Mouse (Mus musculus): ENCODE results near the gene Fbxo6. TPM values are rescaled to one million over a fixed set of nuclear protein-coding genes. Genes with fewer than 3 reads are reported as not detected.
"Not testable (repeated sequence)": the region's sequence is repeated elsewhere in the genome, so short reads cannot be mapped to it uniquely, and the experiment has no call there.

Gene Fbxo6
- polyA plus RNA-seq, 1 experiment from 2014 or later: 18.5 TPM

DNA sequence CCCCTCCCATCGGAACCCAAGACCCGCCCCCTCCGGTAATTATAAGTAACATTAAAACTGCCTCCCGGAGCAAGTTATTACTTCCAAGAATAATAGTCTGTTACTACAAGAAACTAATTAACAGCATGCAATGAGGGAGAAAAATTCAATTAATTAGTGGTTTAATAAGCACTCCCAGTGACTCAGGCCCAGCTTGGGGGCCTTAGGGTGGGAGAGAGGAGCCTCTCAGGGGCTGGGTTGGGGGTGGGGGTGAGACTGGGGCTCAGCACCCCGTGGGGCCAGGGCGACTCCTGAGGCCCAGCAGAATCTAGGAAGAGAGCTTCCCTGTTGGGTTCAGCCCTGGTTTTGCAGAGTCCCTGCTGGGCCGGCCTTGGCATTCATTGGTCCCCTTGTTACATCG, 30.4 kb upstream of the Fbxo6 start:
- Histone ChIP-seq H3K4me1 (ENCODE audit: control insufficient read depth in 2 of 2, insufficient read depth in 2 of 2, low read length in 2 of 2) (no peaks in the 10 kb centered on the region), H3K27me3 (ENCODE audit: control insufficient read depth, insufficient read depth, low read length) (peaks cover 12% of the 10 kb centered on the region), H3K9me3 (ENCODE audit: control insufficient read depth, low read length) (no peaks in the 10 kb centered on the region), H3K36me3 (ENCODE audit: control insufficient read depth, insufficient read depth, low read length) (no peaks in the 10 kb centered on the region), H3K4me3 (ENCODE audit: control insufficient read depth in 1 of 2, insufficient read depth in 1 of 2, low read depth in 1 of 2, low read length in 2 of 2) (no peak overlapping the region), H3K4me2 (ENCODE audit: low read length) (no peak overlapping the region), H3K27ac (replicated peaks in 1 of 2; ENCODE audit: control insufficient read depth in 1 of 2, insufficient read depth in 1 of 2, low read depth in 2 of 2, low read length in 2 of 2) (no peak overlapping the region), H3K9ac (ENCODE audit: low read length) (no peak overlapping the region)
- ATAC-seq (ENCODE audit: insufficient number of reproducible peaks, insufficient read depth, low FRiP score, low read depth): no peak
- whole genome bisulfite sequencing: 29% methylated on average over 8 of the region's 8 CpGs

GRCm38 (mm10) chr4:148181483-148181882, 29.5 kb upstream of the Fbxo6 start:
- 78% methylated on average over 12 of the region's 12 CpGs for WGBS
- Histone ChIP-seq H3K4me2 (ENCODE audit: low read length) (no peak overlapping the region), H3K9ac (ENCODE audit: low read length) (no peak overlapping the region), H3K36me3 (ENCODE audit: control insufficient read depth, insufficient read depth, low read length) (no peaks in the 10 kb centered on the region), H3K4me3 (ENCODE audit: control insufficient read depth in 1 of 2, insufficient read depth in 1 of 2, low read depth in 1 of 2, low read length in 2 of 2) (no peak overlapping the region), H3K4me1 (ENCODE audit: control insufficient read depth in 2 of 2, insufficient read depth in 2 of 2, low read length in 2 of 2) (no peaks in the 10 kb centered on the region), H3K9me3 (ENCODE audit: control insufficient read depth, low read length) (no peaks in the 10 kb centered on the region), H3K27ac (replicated peaks in 1 of 2; ENCODE audit: control insufficient read depth in 1 of 2, insufficient read depth in 1 of 2, low read depth in 2 of 2, low read length in 2 of 2) (no peak overlapping the region), H3K27me3 (ENCODE audit: control insufficient read depth, insufficient read depth, low read length) (peaks cover 16% of the 10 kb centered on the region)
- no peak for ATAC-seq (ENCODE audit: insufficient number of reproducible peaks, insufficient read depth, low FRiP score, low read depth)

- Histone ChIP-seq H3K27me3 (ENCODE audit: control insufficient read depth, insufficient read depth, low read length) (peaks cover 54% of the 10 kb centered on the region), H3K4me1 (ENCODE audit: control insufficient read depth in 2 of 2, insufficient read depth in 2 of 2, low read length in 2 of 2) (no peaks in the 10 kb centered on the region)
- ATAC-seq (ENCODE audit: insufficient number of reproducible peaks, insufficient read depth, low FRiP score, low read depth): no peak
Observed at GRCm38 (mm10) chr4:148177716-148178115, 25.8 kb upstream of the Fbxo6 start.

GRCm38 (mm10) chr4:148176603-148177002, 24.7 kb upstream of the Fbxo6 start:
- H3K9me3 ChIP-seq (ENCODE audit: control insufficient read depth, low read length); H3K4me2 ChIP-seq (ENCODE audit: low read length); ATAC-seq (ENCODE audit: insufficient number of reproducible peaks, insufficient read depth, low FRiP score, low read depth); H3K9ac ChIP-seq (ENCODE audit: low read length); H3K27ac ChIP-seq (replicated peaks in 1 of 2; ENCODE audit: control insufficient read depth in 1 of 2, insufficient read depth in 1 of 2, low read depth in 2 of 2, low read length in 2 of 2); H3K36me3 ChIP-seq (ENCODE audit: control insufficient read depth, insufficient read depth, low read length); H3K4me1 ChIP-seq (ENCODE audit: control insufficient read depth in 2 of 2, insufficient read depth in 2 of 2, low read length in 2 of 2); H3K4me3 ChIP-seq (ENCODE audit: control insufficient read depth in 1 of 2, insufficient read depth in 1 of 2, low read depth in 1 of 2, low read length in 2 of 2): not testable (repeated sequence)
- peaks cover 65% of the 10 kb centered on the region for H3K27me3 ChIP-seq (ENCODE audit: control insufficient read depth, insufficient read depth, low read length)
- 70% methylated on average over 5 of the region's 6 CpGs for WGBS

More at GRCm38 (mm10) chr4:148177716-148178115, 25.8 kb upstream of the Fbxo6 start:
- no peak overlapping the region for H3K4me3 ChIP-seq (ENCODE audit: control insufficient read depth in 1 of 2, insufficient read depth in 1 of 2, low read depth in 1 of 2, low read length in 2 of 2)
- H3K9ac ChIP-seq (ENCODE audit: low read length): no peak overlapping the region
- no peak overlapping the region for H3K4me2 ChIP-seq (ENCODE audit: low read length)
- H3K9me3 ChIP-seq (ENCODE audit: control insufficient read depth, low read length): peaks cover 4% of the 10 kb centered on the region; the same call in 1 of the 2 replicates
- no peaks in the 10 kb centered on the region for H3K36me3 ChIP-seq (ENCODE audit: control insufficient read depth, insufficient read depth, low read length)
- no peak overlapping the region for H3K27ac ChIP-seq (replicated peaks in 1 of 2; ENCODE audit: control insufficient read depth in 1 of 2, insufficient read depth in 1 of 2, low read depth in 2 of 2, low read length in 2 of 2)

GRCm38 (mm10) chr4:148174495-148174862, 22.5 kb upstream of the Fbxo6 start:
- H3K27ac ChIP-seq (replicated peaks in 1 of 2; ENCODE audit: control insufficient read depth in 1 of 2, insufficient read depth in 1 of 2, low read depth in 2 of 2, low read length in 2 of 2): no peak overlapping the region
- no peak for ATAC-seq (ENCODE audit: insufficient number of reproducible peaks, insufficient read depth, low FRiP score, low read depth)
- no peaks in the 10 kb centered on the region for H3K4me1 ChIP-seq (ENCODE audit: control insufficient read depth in 2 of 2, insufficient read depth in 2 of 2, low read length in 2 of 2)
- no peak overlapping the region for H3K4me2 ChIP-seq (ENCODE audit: low read length)
- H3K27me3 ChIP-seq (ENCODE audit: control insufficient read depth, insufficient read depth, low read length): peaks cover 85% of the 10 kb centered on the region
- H3K4me3 ChIP-seq (ENCODE audit: control insufficient read depth in 1 of 2, insufficient read depth in 1 of 2, low read depth in 1 of 2, low read length in 2 of 2): no peak overlapping the region
- no peak overlapping the region for H3K9ac ChIP-seq (ENCODE audit: low read length)
- WGBS: 7% methylated on average over 12 of the region's 12 CpGs
- H3K9me3 ChIP-seq (ENCODE audit: control insufficient read depth, low read length): peaks cover 4% of the 10 kb centered on the region; the same call in 1 of the 2 replicates
- no peaks in the 10 kb centered on the region for H3K36me3 ChIP-seq (ENCODE audit: control insufficient read depth, insufficient read depth, low read length)

DNA sequence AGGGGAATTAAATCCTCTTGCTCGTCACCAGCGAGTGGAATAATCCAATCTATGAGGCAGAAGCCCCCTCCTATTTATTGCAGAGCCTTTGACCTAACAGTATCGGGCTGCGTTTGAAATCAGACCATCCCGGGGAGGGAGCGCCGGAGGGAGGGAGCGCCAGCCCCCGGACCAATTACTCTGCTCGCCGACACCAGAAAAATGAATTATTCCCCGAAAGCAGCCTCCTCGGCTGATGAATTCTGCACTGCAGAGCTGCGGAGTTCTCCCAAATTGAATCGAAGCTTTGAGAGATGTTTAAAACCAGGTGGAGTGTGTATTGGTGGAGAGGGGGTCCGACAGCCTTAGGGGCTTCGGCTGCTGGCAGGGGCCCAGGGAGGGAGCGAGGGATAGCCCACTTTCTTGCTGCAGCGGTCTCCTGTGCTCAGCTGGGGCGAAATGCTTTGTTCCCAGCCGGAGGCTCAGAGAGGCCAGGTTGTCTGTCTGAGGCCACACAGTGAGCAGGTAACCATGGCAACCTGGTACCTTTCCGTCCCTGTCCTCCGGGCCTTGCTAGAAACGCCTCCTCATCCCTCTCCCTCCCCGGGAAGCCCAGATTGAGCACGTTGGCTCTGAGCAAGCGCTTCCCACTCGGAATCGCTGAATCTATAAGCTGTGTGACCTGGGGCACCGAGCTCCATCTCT, 22.0 kb upstream of the Fbxo6 start:
- peaks cover 85% of the 10 kb centered on the region for H3K27me3 ChIP-seq (ENCODE audit: control insufficient read depth, insufficient read depth, low read length)
- H3K27ac ChIP-seq (replicated peaks in 1 of 2; ENCODE audit: control insufficient read depth in 1 of 2, insufficient read depth in 1 of 2, low read depth in 2 of 2, low read length in 2 of 2): no peak overlapping the region
- no peaks in the 10 kb centered on the region for H3K4me1 ChIP-seq (ENCODE audit: control insufficient read depth in 2 of 2, insufficient read depth in 2 of 2, low read length in 2 of 2)
- H3K4me3 ChIP-seq (ENCODE audit: control insufficient read depth in 1 of 2, insufficient read depth in 1 of 2, low read depth in 1 of 2, low read length in 2 of 2): no peak overlapping the region
- no peaks in the 10 kb centered on the region for H3K36me3 ChIP-seq (ENCODE audit: control insufficient read depth, insufficient read depth, low read length)
- H3K9ac ChIP-seq (ENCODE audit: low read length): no peak overlapping the region
- 2% methylated on average over 30 of the region's 30 CpGs for WGBS
- no peak for ATAC-seq (ENCODE audit: insufficient number of reproducible peaks, insufficient read depth, low FRiP score, low read depth)
- no peak overlapping the region for H3K4me2 ChIP-seq (ENCODE audit: low read length)
- peaks cover 4% of the 10 kb centered on the region; the same call in 1 of the 2 replicates for H3K9me3 ChIP-seq (ENCODE audit: control insufficient read depth, low read length)

DNA sequence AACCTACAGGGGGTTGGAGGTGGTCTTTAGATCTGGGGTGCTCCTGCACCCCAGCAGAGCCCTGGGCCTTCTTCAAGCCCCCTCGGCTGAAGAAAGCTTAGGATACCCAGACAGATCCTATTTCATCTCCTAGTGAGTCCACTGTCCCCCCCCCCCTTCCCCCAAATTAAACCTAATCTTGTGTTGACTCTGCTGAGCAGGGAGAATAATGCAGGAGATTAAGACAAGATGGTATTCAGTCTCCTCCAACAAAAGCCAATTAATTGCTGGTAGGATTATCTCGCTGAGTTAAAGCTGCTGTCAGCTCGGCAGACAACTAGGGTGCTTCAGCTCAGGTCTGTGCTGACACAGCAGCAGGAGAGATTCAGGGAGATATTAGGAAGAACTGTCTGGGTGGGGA, 19.3 kb upstream of the Fbxo6 start:
- 19% methylated on average over 3 of the region's 3 CpGs for WGBS
- no peak for ATAC-seq (ENCODE audit: insufficient number of reproducible peaks, insufficient read depth, low FRiP score, low read depth)
- Histone ChIP-seq H3K4me3 (ENCODE audit: control insufficient read depth in 1 of 2, insufficient read depth in 1 of 2, low read depth in 1 of 2, low read length in 2 of 2) (no peak overlapping the region), H3K27ac (replicated peaks in 1 of 2; ENCODE audit: control insufficient read depth in 1 of 2, insufficient read depth in 1 of 2, low read depth in 2 of 2, low read length in 2 of 2) (no peak overlapping the region), H3K27me3 (ENCODE audit: control insufficient read depth, insufficient read depth, low read length) (peaks cover 82% of the 10 kb centered on the region), H3K4me2 (ENCODE audit: low read length) (no peak overlapping the region), H3K4me1 (ENCODE audit: control insufficient read depth in 2 of 2, insufficient read depth in 2 of 2, low read length in 2 of 2) (no peaks in the 10 kb centered on the region), H3K9ac (ENCODE audit: low read length) (no peak overlapping the region), H3K36me3 (ENCODE audit: control insufficient read depth, insufficient read depth, low read length) (no peaks in the 10 kb centered on the region), H3K9me3 (ENCODE audit: control insufficient read depth, low read length) (peaks cover 4% of the 10 kb centered on the region; the same call in 1 of the 2 replicates)

DNA sequence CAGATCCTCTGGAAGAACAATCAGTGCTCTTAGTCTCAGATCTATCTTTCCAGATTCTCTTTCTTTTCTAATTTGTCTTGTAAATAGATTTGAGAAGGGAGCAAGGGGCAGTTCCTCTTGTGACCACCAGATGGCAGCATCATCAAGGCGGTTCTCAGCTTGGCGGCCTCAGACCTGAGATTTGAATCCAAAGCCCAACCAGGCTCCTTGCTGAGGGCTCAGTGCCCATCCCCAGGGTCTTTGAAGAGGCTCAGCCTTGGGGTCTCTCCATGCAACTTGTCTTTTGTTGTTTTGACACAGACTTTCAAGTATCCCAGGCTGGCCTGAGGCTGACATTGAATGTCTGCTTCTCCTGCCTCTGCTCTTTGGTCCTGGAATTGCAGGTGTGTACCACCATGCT, 18.9 kb upstream of the Fbxo6 start:
- Histone ChIP-seq H3K36me3 (ENCODE audit: control insufficient read depth, insufficient read depth, low read length) (no peaks in the 10 kb centered on the region), H3K4me3 (ENCODE audit: control insufficient read depth in 1 of 2, insufficient read depth in 1 of 2, low read depth in 1 of 2, low read length in 2 of 2) (no peak overlapping the region), H3K9me3 (ENCODE audit: control insufficient read depth, low read length) (peaks cover 4% of the 10 kb centered on the region; the same call in 1 of the 2 replicates), H3K4me1 (ENCODE audit: control insufficient read depth in 2 of 2, insufficient read depth in 2 of 2, low read length in 2 of 2) (no peaks in the 10 kb centered on the region), H3K27ac (replicated peaks in 1 of 2; ENCODE audit: control insufficient read depth in 1 of 2, insufficient read depth in 1 of 2, low read depth in 2 of 2, low read length in 2 of 2) (no peak overlapping the region), H3K4me2 (ENCODE audit: low read length) (no peak overlapping the region), H3K27me3 (ENCODE audit: control insufficient read depth, insufficient read depth, low read length) (peaks cover 82% of the 10 kb centered on the region), H3K9ac (ENCODE audit: low read length) (no peak overlapping the region)
- WGBS: 2% methylated on average over 2 of the region's 2 CpGs
- no peak for ATAC-seq (ENCODE audit: insufficient number of reproducible peaks, insufficient read depth, low FRiP score, low read depth)
